ENCODE assay signal across 9 mouse cellular contexts in the genomic region with DNA sequence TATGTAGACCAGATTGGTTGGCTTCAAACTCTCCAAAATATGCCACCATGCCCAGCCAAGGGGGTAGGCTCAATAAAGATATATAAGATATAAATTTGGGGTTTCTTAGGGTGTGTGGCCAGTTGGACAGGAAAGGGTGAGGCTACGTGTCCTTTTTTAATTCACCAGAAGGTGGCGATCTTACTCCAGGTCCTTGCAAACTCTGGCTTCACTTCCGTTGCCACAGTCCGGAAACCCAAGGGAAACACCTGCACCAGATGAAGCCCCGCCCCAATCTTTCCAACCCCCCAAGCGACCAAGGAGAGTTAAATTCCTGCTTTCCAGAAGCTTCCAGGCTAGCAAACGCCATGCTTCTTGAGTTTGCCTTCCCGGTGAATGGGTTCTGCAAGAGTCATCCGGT. TPM values are rescaled to one million over a fixed set of nuclear protein-coding genes. Genes with fewer than 3 reads are reported as not detected.
DNase-seq lines count a peak whose midpoint lies in the region; ATAC-seq lines count a peak whose summit lies in the region.
"Had no signal": no experiment of that assay in that cellular context is flagged by ENCODE, and none has a peak within 500 bp of the region (broad histone marks: within the 10 kb centered on the region; RNA-seq: fewer than 3 reads in every experiment).

No protein-coding gene starts in this region.

- WGBS in intestine, embryonic 16.5 days = 21% methylated on average over 9 of the region's 9 CpGs
- WGBS in limb, embryonic 15.5 days = 19% methylated on average over 9 of the region's 9 CpGs
- 20% methylated on average over 9 of the region's 9 CpGs for WGBS in midbrain, embryonic 15.5 days

- peaks cover 11% of the 10 kb centered on the region for H3K4me1 ChIP-seq in intestine, embryonic 16.5 days (ENCODE audit: control insufficient read depth, insufficient read depth, low read length)
- H3K4me1 ChIP-seq in limb, embryonic 15.5 days = peaks cover 4% of the 10 kb centered on the region; the same call in 1 of the 2 replicates
- 0 out of 2 replicates have a peak, but pooled peaks cover 4% of the 10 kb centered on the region for H3K4me1 ChIP-seq in midbrain, embryonic 15.5 days

- H3K4me2 ChIP-seq in intestine, embryonic 16.5 days (ENCODE audit: low read depth, low read length) = no peak overlapping the region
- no peak overlapping the region for H3K4me2 ChIP-seq in limb, embryonic 15.5 days
- peak overlapping the region; percentile 14; the same call in 1 of the 2 replicates for H3K4me2 ChIP-seq in midbrain, embryonic 15.5 days

- no peaks in the 10 kb centered on the region for H3K36me3 ChIP-seq in intestine, embryonic 16.5 days (ENCODE audit: control insufficient read depth, insufficient read depth, low read length)
- H3K36me3 ChIP-seq in limb, embryonic 15.5 days = no peaks in the 10 kb centered on the region
- H3K36me3 ChIP-seq in midbrain, embryonic 15.5 days (replicated peaks) = no peaks in the 10 kb centered on the region

- ATAC-seq in intestine, embryonic 16.5 days = peak; percentile 52
- peak; percentile 40; the same call in 1 of the 2 replicates for ATAC-seq in limb, embryonic 15.5 days (ENCODE audit: insufficient number of reproducible peaks, low FRiP score, low TSS enrichment, low read depth)
- peak; percentile 54; the same call in 1 of the 2 replicates for ATAC-seq in midbrain, embryonic 15.5 days (replicated peaks)

- H3K27ac ChIP-seq in intestine, embryonic 16.5 days (ENCODE audit: low read length) = no peak overlapping the region
- H3K27ac ChIP-seq in limb, embryonic 15.5 days = no peak overlapping the region
- H3K27ac ChIP-seq in midbrain, embryonic 15.5 days = no peak overlapping the region

- H3K4me3 ChIP-seq in intestine, embryonic 16.5 days (ENCODE audit: low read length) = no peak overlapping the region
- H3K4me3 ChIP-seq in limb, embryonic 15.5 days = no peak overlapping the region
- H3K4me3 ChIP-seq in midbrain, embryonic 15.5 days = no peak overlapping the region
- H3K4me3 ChIP-seq: erythroblast, embryonic 14.5 days had no signal

- H3K9me3 ChIP-seq in intestine, embryonic 16.5 days (ENCODE audit: control insufficient read depth, low read length) = no peaks in the 10 kb centered on the region
- H3K9me3 ChIP-seq in limb, embryonic 15.5 days = no peaks in the 10 kb centered on the region
- H3K9me3 ChIP-seq in midbrain, embryonic 15.5 days = no peaks in the 10 kb centered on the region

- no peaks in the 10 kb centered on the region for H3K27me3 ChIP-seq in intestine, embryonic 16.5 days (replicated peaks; ENCODE audit: control insufficient read depth, insufficient read depth, low read length)
- H3K27me3 ChIP-seq in limb, embryonic 15.5 days = no peaks in the 10 kb centered on the region
- H3K27me3 ChIP-seq in midbrain, embryonic 15.5 days (replicated peaks) = no peaks in the 10 kb centered on the region

- DNase-seq in urinary bladder, postnatal 36 days (ENCODE audit: low spot score in 2 of 2) = peak; percentile 59 to 70
- no peak for DNase-seq in urinary bladder, adult 2 months (ENCODE audit: low spot score)
- peak; percentile 90 for DNase-seq in embryo, embryonic 10.5 days (ENCODE audit: low spot score)
- peak; percentile 81 to 89 for DNase-seq in heart, adult 18-20 months
- peak; percentile 72 to 84 for DNase-seq in spleen, postnatal 4 days (ENCODE audit: low spot score in 2 of 2)

- no peak overlapping the region for H3K9ac ChIP-seq in intestine, embryonic 16.5 days (ENCODE audit: low read depth, low read length)
- H3K9ac ChIP-seq in limb, embryonic 15.5 days = no peak overlapping the region
- no peak overlapping the region for H3K9ac ChIP-seq in midbrain, embryonic 15.5 days

RNA-seq across cellular contexts. Expression of gene Csrp1, which starts 0.4 kb away (rescaled TPM):
- polyA plus RNA-seq in urinary bladder, adult 2 months (2012; rRNA removed) = 3,856 and 5,107 TPM in 2 replicates
- total RNA-seq in heart, adult 18-20 months (2021) = 10 to 100 TPM; 47.0 to 51.1 TPM
- 215 TPM in 2 replicates for polyA plus RNA-seq in intestine, embryonic 16.5 days (2015; fragmentation: Nextera tagmentation; extraction: Ambion mirVana)
- polyA plus RNA-seq in limb, embryonic 15.5 days (2015; fragmentation: Nextera tagmentation; extraction: Ambion mirVana) = 89.7 and 104 TPM in 2 replicates
- polyA plus RNA-seq in midbrain, embryonic 15.5 days (2015; fragmentation: Nextera tagmentation; extraction: Ambion mirVana) = 13.9 and 14.7 TPM in 2 replicates

RNA-seq across cellular contexts. Expression of gene Phlda3, which starts 46.4 kb away (rescaled TPM):
- 124 and 138 TPM in 2 replicates for polyA plus RNA-seq in urinary bladder, adult 2 months (2012; rRNA removed)
- 10 to 100 TPM; 11.0 to 11.7 TPM for total RNA-seq in heart, adult 18-20 months (2021)
- polyA plus RNA-seq in intestine, embryonic 16.5 days (2015; fragmentation: Nextera tagmentation; extraction: Ambion mirVana) = 36.2 and 36.6 TPM in 2 replicates
- polyA plus RNA-seq in limb, embryonic 15.5 days (2015; fragmentation: Nextera tagmentation; extraction: Ambion mirVana) = 96.2 and 105 TPM in 2 replicates
- polyA plus RNA-seq in midbrain, embryonic 15.5 days (2015; fragmentation: Nextera tagmentation; extraction: Ambion mirVana) = 27.6 and 31.4 TPM in 2 replicates

RNA-seq across cellular contexts. Expression of gene Tnni1, which starts 59.7 kb away (rescaled TPM):
- 1.1 and 1.2 TPM in 2 replicates for polyA plus RNA-seq in urinary bladder, adult 2 months (2012; rRNA removed)
- total RNA-seq in heart, adult 18-20 months (2021) = 1 to 10 TPM; 1.5 to 1.7 TPM
- 6.4 and 8.7 TPM in 2 replicates for polyA plus RNA-seq in intestine, embryonic 16.5 days (2015; fragmentation: Nextera tagmentation; extraction: Ambion mirVana)
- 231 and 577 TPM in 2 replicates for polyA plus RNA-seq in limb, embryonic 15.5 days (2015; fragmentation: Nextera tagmentation; extraction: Ambion mirVana)
- polyA plus RNA-seq in midbrain, embryonic 15.5 days (2015; fragmentation: Nextera tagmentation; extraction: Ambion mirVana) = 0.56 and 1.9 TPM in 2 replicates
- polyA plus RNA-seq: erythroblast, embryonic 14.5 days had no signal

Comparison
In these comparisons a context has a peak if more than half of its experiments do, and no peak if none do; other contexts are left out.
1. RNA of gene Csrp1, which starts 0.4 kb away (polyA plus RNA-seq): 3,856 to 5,107 TPM in urinary bladder, adult 2 months; 215 TPM in intestine, embryonic 16.5 days, 89.7 to 104 TPM in limb, embryonic 15.5 days and 13.9 to 14.7 TPM in midbrain, embryonic 15.5 days; every median in the first group is over 10 times any median in the second.
2. RNA of gene Tnni1, which starts 59.7 kb away (polyA plus RNA-seq): 231 to 577 TPM in limb, embryonic 15.5 days; 6.4 to 8.7 TPM in intestine, embryonic 16.5 days, 1.1 to 1.2 TPM in urinary bladder, adult 2 months and 0.56 to 1.9 TPM in midbrain, embryonic 15.5 days; every median in the first group is over 10 times any median in the second.
3. Peak in every context shown above with its lines, with median percentiles within 50 percentile points of each other: ATAC-seq.